Mouse (Mus musculus) layer of hippocampus, adult 9-11 months (tissue): ENCODE measurements around the gene Dusp10.

Experiments used
- DNase-seq: peaks from one replicate; pipeline ENCODE4 v3.0.0; 2022

Gene Dusp10

DNA sequence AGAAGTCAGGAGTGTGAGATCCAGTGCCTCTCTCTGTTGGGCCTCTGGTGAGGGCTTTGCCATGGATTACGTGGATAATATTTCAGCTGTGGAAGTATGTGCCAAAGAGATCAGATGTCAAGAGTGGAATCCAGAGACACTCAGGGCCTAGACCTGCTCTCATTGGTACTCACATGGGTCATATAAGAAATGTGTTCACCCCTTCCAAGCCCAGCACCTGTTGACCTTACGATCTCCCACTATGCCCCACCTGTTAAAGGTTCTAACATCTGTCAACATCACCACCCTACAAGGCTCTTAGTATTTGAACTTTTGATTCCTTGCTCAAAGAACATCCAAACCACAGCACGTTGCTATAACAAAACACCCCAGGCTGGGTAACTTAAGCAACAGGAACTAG is 46.7 kb downstream of the Dusp10 start:
- no peak for DNase-seq

- no peak for DNase-seq
Measured at GRCm38 (mm10) chr1:184060381-184060780, 47.3 kb downstream of the Dusp10 start.

DNA sequence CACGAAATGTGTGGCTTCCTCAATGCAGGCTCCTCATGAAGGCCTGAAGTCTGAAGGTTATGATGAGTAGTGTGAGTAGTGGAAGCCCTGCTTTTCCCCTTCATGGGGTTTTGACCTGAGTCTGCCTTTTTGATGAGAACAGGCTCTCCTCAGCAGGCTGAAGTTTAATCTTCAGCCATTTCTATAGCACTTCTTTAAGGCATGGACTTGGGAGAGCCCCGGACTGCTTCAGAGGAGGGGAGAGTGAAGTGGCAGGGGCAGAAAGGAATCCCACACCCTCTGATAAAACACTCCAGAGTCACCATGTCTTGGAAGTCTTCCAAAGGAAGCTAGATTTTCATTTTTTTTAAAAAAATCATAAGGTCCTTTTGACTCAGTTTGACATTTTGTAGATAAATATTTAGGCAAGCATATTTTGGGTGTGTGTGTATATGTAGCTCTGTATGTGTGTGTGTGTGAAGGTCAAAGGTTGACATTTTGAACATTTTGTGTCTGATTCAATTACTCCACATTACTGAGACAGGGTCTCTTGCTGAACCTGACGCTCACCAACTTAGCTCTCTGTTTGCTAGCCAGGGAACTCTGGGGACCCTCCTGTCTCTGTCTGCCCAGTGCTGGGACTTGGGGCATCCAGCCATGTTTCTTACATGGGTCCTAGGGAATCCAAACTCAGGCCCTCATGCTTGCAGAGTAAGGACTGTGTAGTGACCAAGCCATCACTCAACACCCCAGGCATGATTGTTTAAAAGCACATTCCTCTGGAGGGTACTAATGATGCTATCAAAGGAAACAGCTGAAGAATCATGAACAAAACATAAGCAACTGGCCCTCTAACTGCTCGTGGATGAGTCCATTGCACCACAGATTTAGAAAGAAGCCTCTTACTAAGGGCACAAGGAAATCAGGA is 48.0 kb downstream of the Dusp10 start:
- no peak for DNase-seq

- no peak for DNase-seq
Measured at GRCm38 (mm10) chr1:184061901-184062300, 48.8 kb downstream of the Dusp10 start.

GRCm38 (mm10) chr1:184064306-184064705 is 51.2 kb downstream of the Dusp10 start:
- DNase-seq, result no peak

DNA sequence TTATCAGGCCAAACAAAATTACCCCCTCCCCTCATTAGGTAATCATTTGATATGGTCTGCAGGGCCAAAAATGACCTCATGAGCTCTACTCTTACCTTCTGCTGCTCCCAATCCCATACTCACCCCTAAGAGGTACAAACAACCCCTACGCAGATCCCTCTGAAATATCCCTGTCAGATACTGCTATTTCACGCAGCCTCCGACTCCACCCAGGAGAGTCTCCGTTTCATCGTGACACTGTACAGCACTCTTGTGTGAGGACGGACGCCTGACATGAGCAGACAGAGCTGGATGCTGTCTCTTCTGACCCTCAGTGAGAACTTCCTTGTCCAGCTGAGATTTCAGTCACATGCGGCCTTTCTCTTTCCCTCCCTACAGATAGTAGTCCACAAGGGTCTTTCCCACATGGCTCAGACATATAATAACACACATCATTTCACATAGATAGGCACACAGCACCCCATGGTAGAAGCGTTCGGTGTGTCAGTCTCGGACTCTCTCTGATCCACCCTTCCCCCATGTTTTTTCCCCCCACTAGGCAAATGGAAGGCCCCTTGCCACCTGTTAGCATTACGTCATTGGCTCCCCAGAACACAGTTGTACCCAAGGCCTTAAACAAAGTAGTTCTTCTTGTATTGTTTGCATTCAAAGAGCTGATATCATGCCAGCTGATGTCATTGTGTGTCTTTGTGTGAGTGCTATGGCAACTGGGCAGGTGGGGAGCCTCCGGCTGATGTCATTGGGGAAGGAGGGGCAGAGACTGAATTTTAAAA is 52.7 kb downstream of the Dusp10 start:
- peak; percentile 77 for DNase-seq

DNA sequence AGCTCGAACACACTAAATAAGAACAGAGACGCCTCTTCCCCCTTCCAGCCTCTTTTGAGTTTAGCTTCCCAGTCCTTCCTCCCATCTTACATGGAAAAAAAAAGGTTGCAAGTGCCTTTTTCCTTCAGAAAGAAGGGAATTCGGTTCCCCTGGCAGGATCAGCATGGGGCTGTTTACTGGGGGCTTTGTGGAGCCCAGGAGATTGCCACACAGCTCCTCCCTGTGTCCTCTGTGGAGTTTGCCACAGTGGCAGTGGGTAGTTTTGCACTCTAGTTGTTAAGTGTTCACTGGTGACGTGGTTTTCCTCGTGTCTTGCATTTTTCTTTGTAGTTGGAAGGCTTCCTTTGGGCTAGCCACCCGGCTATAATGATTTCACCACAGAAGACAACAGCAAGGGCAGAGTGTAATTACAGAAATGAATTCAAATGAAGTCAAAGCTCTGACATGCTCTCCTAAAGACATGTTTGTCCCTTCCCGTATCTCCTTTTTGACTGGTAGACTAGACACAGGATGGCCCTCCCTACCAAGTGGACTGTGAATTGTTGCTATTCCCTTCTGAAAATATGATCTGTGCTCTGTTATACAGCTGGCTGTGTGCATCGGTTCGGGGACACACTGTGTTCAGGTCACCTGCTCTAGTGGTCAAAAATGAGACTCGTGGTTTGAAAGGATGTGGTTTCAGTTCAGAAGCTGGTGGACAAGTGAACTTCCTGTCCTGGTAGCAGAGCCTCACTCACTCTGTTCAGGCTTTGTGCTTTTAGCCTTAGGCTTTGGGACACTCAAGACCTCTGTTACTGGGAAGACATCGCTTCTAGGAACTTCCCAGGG is 53.6 kb downstream of the Dusp10 start:
- DNase-seq, result no peak

GRCm38 (mm10) chr1:184067704-184068558 is 54.8 kb downstream of the Dusp10 start:
- DNase-seq, result no peak

GRCm38 (mm10) chr1:184068971-184069370 is 55.9 kb downstream of the Dusp10 start:
- DNase-seq, result no peak

- DNase-seq, result no peak
Measured at GRCm38 (mm10) chr1:184076065-184076464, 63.0 kb downstream of the Dusp10 start.

- no peak for DNase-seq
Measured at GRCm38 (mm10) chr1:184076756-184077155, 63.7 kb downstream of the Dusp10 start.

GRCm38 (mm10) chr1:184079304-184079703 is 66.2 kb downstream of the Dusp10 start:
- DNase-seq, result no peak

DNA sequence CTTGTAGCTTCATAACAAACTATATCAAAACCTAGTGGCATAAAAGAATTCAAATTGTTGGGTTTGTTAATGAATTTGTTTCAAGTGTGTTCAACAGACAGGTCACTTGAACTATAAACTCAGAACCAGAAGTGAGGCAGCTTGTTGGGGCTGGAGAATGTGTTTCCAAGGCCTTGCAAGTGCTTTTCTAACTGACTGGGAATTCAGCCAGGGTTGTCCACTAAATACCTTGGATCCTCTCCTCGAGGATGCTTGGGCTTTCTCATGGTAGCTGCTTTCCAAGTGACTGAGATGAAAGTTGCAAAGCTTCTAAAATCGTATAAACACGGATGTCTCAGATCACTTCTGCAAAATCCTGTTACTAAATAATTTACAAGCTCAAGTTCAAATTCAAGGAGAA is 69.6 kb downstream of the Dusp10 start:
- no peak for DNase-seq

DNA sequence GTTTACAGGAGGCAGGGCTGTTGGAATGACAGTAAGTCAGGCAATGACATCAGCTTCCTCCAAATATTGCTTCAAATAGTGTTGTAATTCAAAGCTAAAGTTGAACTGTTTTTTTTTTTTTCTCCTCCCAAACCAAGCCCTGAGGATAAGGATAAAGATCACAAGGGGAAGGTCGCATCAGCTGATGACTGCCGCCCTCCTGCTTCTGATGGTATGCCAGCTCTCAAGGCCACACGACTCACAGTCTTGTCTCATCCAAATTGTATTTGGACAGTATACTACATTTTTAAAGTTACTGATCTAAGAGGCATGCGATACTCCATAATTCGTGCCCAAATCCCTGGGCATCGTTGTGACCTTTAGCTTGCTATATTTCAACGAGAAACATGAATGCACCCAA is 70.1 kb downstream of the Dusp10 start:
- no peak for DNase-seq

GRCm38 (mm10) chr1:184084961-184085360 is 71.9 kb downstream of the Dusp10 start:
- DNase-seq, result no peak

GRCm38 (mm10) chr1:184090515-184090914 is 77.4 kb downstream of the Dusp10 start:
- no peak for DNase-seq

GRCm38 (mm10) chr1:184094914-184095313 is 81.8 kb downstream of the Dusp10 start:
- DNase-seq, result no peak

GRCm38 (mm10) chr1:184100414-184100813 is 87.3 kb downstream of the Dusp10 start:
- no peak for DNase-seq

DNA sequence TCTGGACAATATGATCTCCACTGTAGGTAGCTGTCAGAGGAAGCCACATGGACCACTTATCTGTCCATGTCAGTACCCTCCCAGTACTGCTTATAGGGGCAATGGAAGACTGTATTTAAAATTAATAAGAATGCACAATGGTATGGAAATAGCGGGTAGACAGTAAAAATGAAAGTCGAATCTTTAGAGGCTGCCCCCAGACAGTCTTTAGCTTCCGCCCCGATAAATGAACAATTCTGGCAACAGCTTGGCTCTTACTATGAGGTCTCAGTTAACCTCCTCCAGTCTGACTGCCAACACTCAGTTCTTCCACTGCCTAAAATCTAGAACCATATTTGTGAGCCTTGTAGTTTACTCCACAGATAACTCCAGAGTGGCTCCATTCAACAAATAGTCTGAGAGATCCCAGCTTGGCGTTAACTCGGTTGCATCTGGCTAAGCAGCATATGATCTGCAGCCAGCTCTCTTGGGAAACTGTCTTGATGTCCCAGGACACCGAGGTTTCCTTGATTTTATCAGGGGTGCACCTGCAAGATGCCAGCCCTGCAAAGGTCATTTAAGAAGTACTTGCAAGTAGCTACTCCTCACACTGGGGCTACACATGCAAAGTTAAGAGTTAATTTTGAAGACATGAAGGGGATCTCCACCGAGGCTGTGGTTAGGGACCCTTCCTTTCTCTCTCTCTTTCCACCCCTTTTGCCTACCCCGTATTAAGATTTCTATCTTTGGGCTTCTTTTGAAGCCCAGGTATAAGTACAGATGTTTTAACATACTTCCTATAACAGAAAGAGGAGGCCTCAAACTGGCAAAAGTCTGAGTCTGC is 88.0 kb downstream of the Dusp10 start:
- no peak for DNase-seq

DNA sequence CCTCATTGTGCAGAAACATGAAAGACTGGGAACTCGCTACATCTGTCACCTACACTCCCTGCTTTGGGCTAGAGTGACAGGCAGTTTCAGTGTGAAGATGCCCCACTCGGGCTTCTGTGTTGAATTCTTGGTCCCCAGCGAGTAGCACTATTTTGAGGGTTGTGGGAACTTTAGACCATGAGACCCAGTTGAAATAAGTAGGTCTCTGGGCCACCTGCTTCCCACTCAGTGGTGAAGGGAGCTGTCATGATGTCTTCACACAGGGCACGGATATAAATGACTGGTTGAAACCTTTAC is 88.6 kb downstream of the Dusp10 start:
- DNase-seq, result no peak

DNA sequence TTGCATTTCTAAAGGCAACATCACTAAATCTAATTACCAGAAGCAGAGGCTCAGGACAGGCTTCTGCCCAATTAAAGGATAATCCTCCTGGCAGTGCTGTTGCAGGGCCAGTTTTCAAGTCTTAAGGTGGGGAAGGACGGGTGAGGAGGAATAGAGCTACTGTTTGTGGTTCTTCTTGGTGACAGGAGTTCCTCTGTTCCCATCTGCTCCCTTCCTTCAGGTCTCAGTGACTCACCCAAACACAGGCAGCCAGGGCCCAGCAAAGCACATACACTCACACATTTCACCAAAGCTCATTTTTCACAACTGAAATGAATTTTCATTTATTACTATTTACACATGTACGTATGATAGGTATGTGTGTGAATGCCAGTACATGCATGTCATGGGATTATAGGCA is 93.7 kb downstream of the Dusp10 start:
- DNase-seq, result no peak
